Mouse (Mus musculus) limb, embryonic 13.5 days (tissue): ENCODE data around the gene Gm12794. TPM values are rescaled to one million over a fixed set of nuclear protein-coding genes. Genes with fewer than 3 reads are reported as not detected.
"Not testable (repeated sequence)": the region's sequence is repeated elsewhere in the genome, so short reads cannot be mapped to it uniquely, and the experiment has no call there.

Experiments used
- ATAC-seq: fragments of 200-750 bp; cut with Nextera tagmentation; 2 replicates; pipeline ENCODE4 v1.8.0; 2017; ENCODE audit warnings: low read depth, moderate number of reproducible peaks, moderate TSS enrichment; ENCODE audit not compliant: low FRiP score
- H3K27ac ChIP-seq: fragments of 300-500 bp; sonication (generic); 2 replicates; pipeline ENCODE4 v1.5.1; 2015; ENCODE audit warnings: inconsistent platforms, mild to moderate bottlenecking, moderate library complexity
- H3K27me3 ChIP-seq: fragments of 300-500 bp; sonication (generic); 2 replicates; pipeline ENCODE4 v1.6.1; 2015; ENCODE audit warnings: mild to moderate bottlenecking, inconsistent platforms
- H3K36me3 ChIP-seq: fragments of 300-500 bp; sonication (generic); 2 replicates; pipeline ENCODE4 v1.6.1; 2015; ENCODE audit warnings: inconsistent platforms, mild to moderate bottlenecking, moderate library complexity
- H3K4me1 ChIP-seq: fragments of 300-500 bp; sonication (generic); 2 replicates; pipeline ENCODE4 v1.6.1; 2015; ENCODE audit warnings: inconsistent platforms
- H3K4me2 ChIP-seq: fragments of 300-500 bp; sonication (generic); replicated peaks from 2 replicates; pipeline ENCODE4 v1.6.1; 2015; ENCODE audit warnings: inconsistent platforms, mild to moderate bottlenecking, moderate library complexity
- H3K4me3 ChIP-seq: fragments of 300-500 bp; sonication (generic); 2 replicates; pipeline ENCODE4 v1.5.1; 2015; ENCODE audit warnings: moderate library complexity, mild to moderate bottlenecking, inconsistent platforms
- H3K9ac ChIP-seq: fragments of 300-500 bp; sonication (generic); 2 replicates; pipeline ENCODE4 v1.6.1; 2015; ENCODE audit warnings: mild to moderate bottlenecking, inconsistent platforms
- H3K9me3 ChIP-seq: fragments of 300-500 bp; sonication (generic); 2 replicates; pipeline ENCODE4 v1.6.1; 2016; ENCODE audit warnings: inconsistent platforms
- WGBS: fragments of 180-500 bp; shearing (Covaris S2); methylation state at CpG from one replicate; pipeline ENCODE4 v1.1.7; 2015; 5-methylcytosine and 5-hydroxymethylcytosine counted together
- polyA plus RNA-seq: library from polyadenylated mRNA; unstranded; fragments of >200 nt; fragmentation: Nextera tagmentation; extraction: Ambion mirVana; gene quantifications from 2 replicates; pipeline ENCODE4 v1.2.1, GENCODE M21; 2015

Gene Gm12794
- not detected in 2 replicates for polyA plus RNA-seq

DNA sequence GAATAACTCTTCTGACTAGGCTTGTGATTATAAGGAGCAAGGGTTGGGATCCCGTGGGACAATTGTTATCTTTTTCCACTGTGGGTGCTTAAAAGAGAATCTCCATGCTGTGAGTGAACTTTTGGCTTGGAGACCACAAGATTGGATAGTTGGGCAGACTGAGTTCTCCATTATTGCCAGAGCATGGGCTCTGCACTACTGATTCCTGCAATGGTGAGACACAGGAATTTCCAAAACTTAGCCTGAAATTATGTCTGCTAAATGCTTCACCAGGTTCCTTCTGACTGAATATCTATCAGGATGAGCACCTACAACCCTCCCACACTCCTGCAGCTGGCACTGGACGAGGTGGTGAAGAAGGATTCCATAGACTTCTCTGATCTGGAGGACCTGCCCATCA lies at the start of gene Gm12794:
Gm12794 (plus strand) TSS at position 301 of the 400 bp plus-strand sequence.
- not testable (repeated sequence) for H3K4me1 ChIP-seq, H3K4me3 ChIP-seq, H3K9ac ChIP-seq, H3K4me2 ChIP-seq, H3K27ac ChIP-seq, H3K9me3 ChIP-seq, ATAC-seq, H3K27me3 ChIP-seq, H3K36me3 ChIP-seq
- WGBS: 72% methylated on average over 2 of the region's 2 CpGs

DNA sequence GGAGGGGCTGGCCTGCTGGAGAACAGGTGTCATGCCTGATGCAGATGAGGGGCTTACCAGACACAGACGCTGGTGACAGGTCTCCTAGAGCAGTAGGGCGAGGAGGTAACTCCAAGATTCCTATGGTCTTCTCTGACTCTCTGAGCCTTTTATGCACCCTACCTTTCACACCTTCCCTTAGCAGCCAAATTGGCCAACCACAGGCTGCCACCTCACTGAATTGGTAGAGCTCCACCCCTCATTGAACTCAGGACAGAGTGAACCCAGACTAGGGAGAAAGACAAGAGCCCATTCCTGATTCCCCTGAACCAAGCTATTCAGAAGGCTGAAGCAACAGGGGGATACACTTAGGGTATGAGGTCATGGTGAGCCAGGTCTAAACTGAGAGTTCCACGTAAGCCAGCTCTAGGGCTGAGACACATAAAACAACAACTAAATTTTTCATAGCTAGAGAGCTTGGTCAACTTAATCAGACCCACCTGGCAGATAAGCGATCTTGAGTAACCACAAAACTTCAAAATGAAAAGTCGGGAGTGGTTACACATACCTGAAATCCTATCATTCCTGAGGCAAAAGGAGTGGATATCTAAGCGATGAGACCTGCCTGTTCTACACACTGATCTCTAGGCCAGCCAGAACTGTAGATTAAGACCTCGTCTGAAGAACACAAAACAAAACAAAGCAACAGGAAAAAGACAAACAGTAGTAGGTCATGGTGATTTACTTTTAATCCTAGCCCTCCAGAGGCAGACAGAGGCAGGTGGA lies 46.4 kb upstream of the Gm12794 start, which contains the start of gene C130073F10Rik:
C130073F10Rik (minus strand) TSS at position 134 of the 765 bp plus-strand sequence.
- H3K4me3 ChIP-seq: no peak within 1 kb of the TSS
- H3K36me3 ChIP-seq: no peaks in the 10 kb centered on the region
- H3K27ac ChIP-seq: no peak within 1 kb of the TSS
- no peaks in the 10 kb centered on the region for H3K9me3 ChIP-seq
- no peaks in the 10 kb centered on the region for H3K27me3 ChIP-seq
- no peak within 1 kb of the TSS for H3K9ac ChIP-seq
- no peak within 1 kb of the TSS for H3K4me2 ChIP-seq
- WGBS: 79% methylated on average over 7 of the region's 7 CpGs
- no peak for ATAC-seq
- no peaks in the 10 kb centered on the region for H3K4me1 ChIP-seq

DNA sequence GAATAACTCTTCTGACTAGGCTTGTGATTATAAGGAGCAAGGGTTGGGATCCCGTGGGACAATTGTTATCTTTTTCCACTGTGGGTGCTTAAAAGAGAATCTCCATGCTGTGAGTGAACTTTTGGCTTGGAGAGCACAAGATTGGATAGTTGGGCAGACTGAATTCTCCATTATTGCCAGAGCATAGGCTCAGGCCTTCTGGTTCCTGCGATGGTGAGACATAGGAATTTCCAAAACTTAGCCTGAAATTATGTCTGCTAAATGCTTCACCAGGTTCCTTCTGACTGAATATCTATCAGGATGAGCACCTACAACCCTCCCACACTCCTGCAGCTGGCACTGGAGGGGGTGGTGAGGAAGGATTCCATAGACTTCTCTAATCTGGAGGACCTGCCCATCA lies 31.4 kb upstream of the Gm12794 start, which contains the start of gene Gm12800:
Gm12800 (plus strand) TSS at position 301 of the 400 bp plus-strand sequence.
- not testable (repeated sequence) for H3K36me3 ChIP-seq
- 86% methylated on average over 2 of the region's 2 CpGs for WGBS

DNA sequence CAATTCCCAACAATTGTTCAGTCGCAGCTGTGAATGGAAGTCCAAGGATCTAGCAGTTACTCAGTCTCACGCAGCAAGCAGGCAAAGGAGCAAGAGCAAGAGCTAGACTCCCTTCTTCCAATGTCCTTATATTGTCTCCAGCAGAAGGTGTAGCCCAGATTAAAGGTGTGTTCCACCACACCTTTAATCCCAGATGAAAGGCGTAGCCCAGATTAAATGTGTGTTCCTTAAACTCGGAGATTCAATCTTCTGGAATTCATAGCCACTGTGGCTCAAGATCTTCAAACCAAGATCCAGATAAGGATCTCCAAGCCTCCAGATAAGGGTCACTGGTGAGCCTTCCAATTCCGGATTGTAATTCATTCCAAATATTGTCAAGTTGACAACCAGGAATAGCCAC lies 40.7 kb downstream of the Gm12794 start, which contains the start of gene Gm12790:
Gm12790 (minus strand) TSS at position 101 of the 400 bp plus-strand sequence.
- 100% methylated on average over 1 of the region's 5 CpGs for WGBS
- H3K4me1 ChIP-seq, H3K36me3 ChIP-seq, H3K9me3 ChIP-seq, H3K4me2 ChIP-seq, H3K9ac ChIP-seq, H3K27me3 ChIP-seq, ATAC-seq, H3K27ac ChIP-seq, H3K4me3 ChIP-seq: not testable (repeated sequence)

More for the DNA sequence above, 31.4 kb upstream of the Gm12794 start, which contains the start of gene Gm12800:
- H3K4me2 ChIP-seq, H3K9me3 ChIP-seq, H3K9ac ChIP-seq, ATAC-seq, H3K27me3 ChIP-seq, H3K4me1 ChIP-seq, H3K27ac ChIP-seq, H3K4me3 ChIP-seq: not testable (repeated sequence)

- H3K27me3 ChIP-seq: no peaks in the 10 kb centered on the region
- H3K4me3 ChIP-seq: no peak overlapping the region
- no peaks in the 10 kb centered on the region for H3K4me1 ChIP-seq
- no peaks in the 10 kb centered on the region for H3K36me3 ChIP-seq
- H3K4me2 ChIP-seq: no peak overlapping the region
- H3K9ac ChIP-seq: no peak overlapping the region
- WGBS: 52% methylated on average over 5 of the region's 5 CpGs
- no peak overlapping the region for H3K27ac ChIP-seq
- no peaks in the 10 kb centered on the region for H3K9me3 ChIP-seq
- no peak for ATAC-seq
These were observed 45.5 kb downstream of the Gm12794 start for GRCm38 (mm10) chr4:101985678-101986077.

GRCm38 (mm10) chr4:101986326-101986725 lies 46.1 kb downstream of the Gm12794 start, which contains the start of gene Gm12789:
TSS of gene Gm12789 (plus strand) at chr4:101986626.
- H3K9me3 ChIP-seq, H3K4me3 ChIP-seq, H3K27ac ChIP-seq, ATAC-seq, H3K9ac ChIP-seq, H3K27me3 ChIP-seq, H3K4me1 ChIP-seq, H3K4me2 ChIP-seq, H3K36me3 ChIP-seq: not testable (repeated sequence)
- WGBS: 91% methylated on average over 2 of the region's 2 CpGs

Other genes starting within 250 kb of the Gm12794 start
- gene Lepr, start 223.0 kb upstream of the Gm12794 start, polyA plus RNA-seq: 8.8 and 9.6 TPM in 2 replicates
- gene B020004J07Rik, start 96.4 kb upstream of the Gm12794 start, polyA plus RNA-seq: not detected in 2 replicates
- gene C130073F10Rik, start 46.6 kb upstream of the Gm12794 start, polyA plus RNA-seq: not detected in 2 replicates
- not detected in 2 replicates for gene Gm12800, start 31.3 kb upstream of the Gm12794 start, polyA plus RNA-seq
- gene Gm12790, start 40.6 kb downstream of the Gm12794 start, polyA plus RNA-seq: not detected in 2 replicates
- gene Gm12789, start 46.2 kb downstream of the Gm12794 start, polyA plus RNA-seq: not detected in 2 replicates
- 14.8 and 16.2 TPM in 2 replicates for gene Pde4b, start 147.1 kb downstream of the Gm12794 start, polyA plus RNA-seq